Mouse (Mus musculus) CH12.LX (cell line): Measurements from ENCODE around the gene Col28a1. TPM values are rescaled to one million over a fixed set of nuclear protein-coding genes. Genes with fewer than 3 reads are reported as not detected.

Experiments used
- DNase-seq: peaks from one replicate; pipeline ENCODE4 v3.0.0-alpha.2; 2013; ENCODE audit errors: extremely low read depth
- H3K27ac ChIP-seq: 2 replicates; pipeline ENCODE4 v1.5.1; 2012; ENCODE audit warnings: low read depth, mild to moderate bottlenecking, control low read depth, moderate library complexity; ENCODE audit not compliant: insufficient read depth
- H3K27me3 ChIP-seq: replicated peaks from 2 replicates; pipeline ENCODE3; 2012; ENCODE audit warnings: inconsistent platforms
- H3K36me3 ChIP-seq, 2 experiments: replicated peaks in 1 of 2; 2 replicates each; pipeline versions ENCODE3 to v1.6.1; 2012; ENCODE audit warnings: inconsistent platforms in 1 of 2, low read length in 1 of 2, mild to moderate bottlenecking in 1 of 2, mixed read lengths in 1 of 2, moderate library complexity in 1 of 2; ENCODE audit not compliant: control insufficient read depth in 1 of 2, insufficient read depth in 1 of 2
- H3K4me1 ChIP-seq, 2 experiments: 2 replicates each; pipeline ENCODE4 v1.6.1; 2012; ENCODE audit warnings: inconsistent platforms in 1 of 2, moderate library complexity in 1 of 2; ENCODE audit not compliant: insufficient read depth in 2 of 2, control insufficient read depth in 1 of 2
- H3K4me2 ChIP-seq: 2 replicates; pipeline ENCODE4 v1.6.1; 2012; ENCODE audit warnings: low read depth, mild to moderate bottlenecking, control low read depth; ENCODE audit not compliant: poor library complexity, insufficient read depth, severe bottlenecking
- H3K4me3 ChIP-seq, 3 experiments: fragments of 150-350 bp in 1 of 3; sonication (generic) in 1 of 3; replicated peaks in 1 of 3; 2 replicates each; pipeline versions ENCODE3 to v1.5.1; 2011 to 2012; ENCODE audit warnings: low read depth in 2 of 3, low read length in 2 of 3, mild to moderate bottlenecking in 2 of 3, moderate library complexity in 2 of 3, control low read depth in 1 of 3, improper control_type of control experiment in 1 of 3, inconsistent platforms in 1 of 3, mixed read lengths in 1 of 3; ENCODE audit not compliant: poor library complexity in 1 of 3
- H3K79me2 ChIP-seq: replicated peaks from 2 replicates; pipeline ENCODE4 v1.6.1; 2012; ENCODE audit warnings: mild to moderate bottlenecking, moderate library complexity; ENCODE audit not compliant: control insufficient read depth, poor library complexity, insufficient read depth, severe bottlenecking; ENCODE audit errors: extremely low read depth
- H3K9ac ChIP-seq: 2 replicates; pipeline ENCODE4 v1.6.1; 2012; ENCODE audit warnings: low read depth, mild to moderate bottlenecking, control low read depth, moderate library complexity; ENCODE audit not compliant: insufficient read depth
- H3K9me3 ChIP-seq: replicated peaks from 2 replicates; pipeline ENCODE3; 2012; ENCODE audit warnings: low read length, inconsistent platforms, mixed read lengths
- CTCF ChIP-seq, 2 experiments: IDR thresholded peaks in 1 of 2; conservative IDR thresholded peaks in 1 of 2; 2 replicates each; pipeline ENCODE4 v1.5.1; 2011 to 2012; ENCODE audit warnings: low read depth in 2 of 2, low read length in 2 of 2, improper control_type of control experiment in 1 of 2, inconsistent platforms in 1 of 2, mild to moderate bottlenecking in 1 of 2, moderate library complexity in 1 of 2
- EP300 ChIP-seq: IDR thresholded peaks from 2 replicates; pipeline ENCODE4 v1.6.1; 2011; ENCODE audit warnings: low read length, improper control_type of control experiment
- HCFC1 ChIP-seq: IDR thresholded peaks from 2 replicates; pipeline ENCODE4 v1.6.1; 2012; ENCODE audit warnings: low read depth, mild to moderate bottlenecking, inconsistent platforms, low read length, improper control_type of control experiment
- IRF4 ChIP-seq: IDR thresholded peaks from 2 replicates; pipeline ENCODE4 v1.6.1; 2014; ENCODE audit warnings: low read depth, mild to moderate bottlenecking, inconsistent platforms, low read length, improper control_type of control experiment
- JUND ChIP-seq: conservative IDR thresholded peaks from 2 replicates; pipeline ENCODE4 v1.6.1; 2011; ENCODE audit warnings: low read depth, low read length, improper control_type of control experiment
- KAT2A ChIP-seq: IDR thresholded peaks from 2 replicates; pipeline ENCODE4 v1.6.1; 2012; ENCODE audit warnings: low read length, improper control_type of control experiment, inconsistent platforms; ENCODE audit not compliant: insufficient replicate concordance
- MAFK ChIP-seq: IDR thresholded peaks from 2 replicates; pipeline ENCODE4 v1.6.1; 2011; ENCODE audit warnings: low read length, improper control_type of control experiment; ENCODE audit not compliant: insufficient replicate concordance
- MAZ ChIP-seq: IDR thresholded peaks from 2 replicates; pipeline ENCODE4 v1.6.1; 2012; ENCODE audit warnings: low read depth, mild to moderate bottlenecking, inconsistent platforms, low read length, improper control_type of control experiment, moderate library complexity
- MEF2A ChIP-seq: IDR thresholded peaks from 2 replicates; pipeline ENCODE4 v1.6.1; 2014; ENCODE audit warnings: low read depth, mild to moderate bottlenecking, inconsistent platforms, low read length, improper control_type of control experiment, borderline replicate concordance
- MXI1 ChIP-seq: IDR thresholded peaks from 2 replicates; pipeline ENCODE4 v1.6.1; 2011; ENCODE audit warnings: mild to moderate bottlenecking, low read depth, low read length, improper control_type of control experiment
- MYC ChIP-seq: IDR thresholded peaks from 2 replicates; pipeline ENCODE4 v1.6.1; 2011; ENCODE audit warnings: low read depth, mild to moderate bottlenecking, improper control_type of control experiment, low read length
- NELFE ChIP-seq: IDR thresholded peaks from 2 replicates; pipeline ENCODE4 v1.6.1; 2011; ENCODE audit warnings: low read depth, low read length, improper control_type of control experiment
- NRF1 ChIP-seq: IDR thresholded peaks from 2 replicates; pipeline ENCODE4 v1.6.1; 2014; ENCODE audit warnings: low read depth, mild to moderate bottlenecking, inconsistent platforms, low read length, improper control_type of control experiment, moderate library complexity
- PAX5 ChIP-seq: IDR thresholded peaks from 2 replicates; pipeline ENCODE4 v1.6.1; 2012; ENCODE audit warnings: low read length, inconsistent platforms, mixed read lengths
- POLR2A ChIP-seq: IDR thresholded peaks from 2 replicates; pipeline ENCODE4 v1.6.1; 2011; ENCODE audit warnings: low read depth, mild to moderate bottlenecking, improper control_type of control experiment, low read length
- POLR2AphosphoS2 ChIP-seq: IDR thresholded peaks from 2 replicates; pipeline ENCODE4 v1.6.1; 2011; ENCODE audit warnings: low read depth, low read length, improper control_type of control experiment
- RAD21 ChIP-seq: IDR thresholded peaks from 2 replicates; pipeline ENCODE4 v1.6.1; 2011; ENCODE audit warnings: low read depth, mild to moderate bottlenecking, low read length, improper control_type of control experiment, moderate library complexity
- UBTF ChIP-seq: IDR thresholded peaks from 2 replicates; pipeline ENCODE4 v1.6.1; 2012; ENCODE audit warnings: low read depth, mild to moderate bottlenecking, inconsistent platforms, low read length, improper control_type of control experiment, moderate library complexity
- USF2 ChIP-seq: conservative IDR thresholded peaks from 2 replicates; pipeline ENCODE4 v1.6.1; 2011; ENCODE audit warnings: low read depth, low read length, improper control_type of control experiment
- ZKSCAN1 ChIP-seq: IDR thresholded peaks from 2 replicates; pipeline ENCODE4 v1.6.1; 2012; ENCODE audit warnings: low read depth, inconsistent platforms, low read length, improper control_type of control experiment, borderline replicate concordance
- ZMIZ1 ChIP-seq: IDR thresholded peaks from 2 replicates; pipeline ENCODE4 v1.6.1; 2012; ENCODE audit warnings: low read depth, mild to moderate bottlenecking, inconsistent platforms, low read length, improper control_type of control experiment
- dilution Hi-C: fragments of 300-500 bp; cut with MboI; formaldehyde crosslinking; loops from 2 replicates; pipeline ENCODE4 v1.14.3; 2020; ENCODE audit warnings: low sequenced_read_pairs; ENCODE audit not compliant: extremely low pct_unique_long_range_greater_than_20kb, extremely low pct_ligation_motif_present
- in situ Hi-C: fragments of 300-500 bp; cut with MboI; formaldehyde crosslinking; loops from 3 replicates; pipeline ENCODE4 v1.14.3; 2019; ENCODE audit warnings: low sequenced_read_pairs, low pct_ligation_motif_present, low pct_unique_long_range_greater_than_20kb, mixed read lengths
- polyA plus RNA-seq: library from polyadenylated mRNA; unstranded; fragments of >175 nt; gene quantifications from 2 replicates; pipeline ENCODE4 v1.2.1, GENCODE M21; 2012; ENCODE audit warnings: low read depth; ENCODE audit not compliant: insufficient read length
- total RNA-seq, 2 experiments: library from RNA; depleted of rRNA; stranded (reverse); fragments of 300-350 nt in 1 of 2; fragments of >200 nt in 1 of 2; gene quantifications; 2 replicates each; pipeline ENCODE4 v1.2.3; 2012 to 2014

Gene Col28a1
- total and polyA plus RNA-seq, 3 experiments, result not detected

GRCm38 (mm10) chr6:8227035-8227434 is 34.6 kb upstream of the Col28a1 start:
- H3K9ac ChIP-seq, result no peak overlapping the region
- H3K36me3 ChIP-seq, result peaks cover 35 to 63% of the 10 kb centered on the region in 2 experiments
- H3K27ac ChIP-seq, result no peak overlapping the region
- TF ChIP-seq USF2, result no peak
- no peak for TF ChIP-seq ZMIZ1
- no peak for TF ChIP-seq POLR2A
- no peak for TF ChIP-seq MXI1
- TF ChIP-seq JUND, result no peak
- no peak for TF ChIP-seq EP300
- TF ChIP-seq RAD21, result no peak
- no peak for TF ChIP-seq PAX5
- no peak for TF ChIP-seq POLR2AphosphoS2
- no peak for TF ChIP-seq CTCF (conservative IDR thresholded peaks at IDR 0.05 in 1 of 2, IDR thresholded peaks at IDR 0.05 in 1 of 2; ENCODE audit: low read depth in 2 of 2, low read length in 2 of 2)
- TF ChIP-seq IRF4, result no peak
- TF ChIP-seq HCFC1, result no peak
- TF ChIP-seq MEF2A, result no peak
- no peak for TF ChIP-seq NRF1
- TF ChIP-seq KAT2A, result no peak
- H3K9me3 ChIP-seq, result no peaks in the 10 kb centered on the region
- in situ Hi-C loops, result no loop called here
- dilution Hi-C loops, result no loop called here
- no peaks in the 10 kb centered on the region for H3K27me3 ChIP-seq
- H3K4me2 ChIP-seq, result no peak overlapping the region
- H3K4me3 ChIP-seq, result no peak overlapping the region
- H3K79me2 ChIP-seq, result no peaks in the 10 kb centered on the region
- no peak for DNase-seq
- H3K4me1 ChIP-seq, result no peaks in the 10 kb centered on the region

GRCm38 (mm10) chr6:8210661-8211060 is 18.2 kb upstream of the Col28a1 start:
- in situ Hi-C loops (no loop called here), dilution Hi-C loops (no loop called here)
- peaks cover 14% of the 10 kb centered on the region for H3K79me2 ChIP-seq
- H3K27ac ChIP-seq, result no peak overlapping the region
- H3K9ac ChIP-seq, result peak overlapping the region; percentile 97; the same call in 1 of the 2 replicates
- no peaks in the 10 kb centered on the region for H3K27me3 ChIP-seq
- peaks cover 11 to 30% of the 10 kb centered on the region in 2 experiments for H3K36me3 ChIP-seq
- H3K4me2 ChIP-seq, result peak overlapping the region; percentile 100
- TF ChIP-seq MXI1 (no peak), USF2 (no peak), UBTF (no peak), RAD21 (no peak), POLR2A (no peak), IRF4 (no peak), MAFK (no peak), HCFC1 (no peak), ZKSCAN1 (no peak), MAZ (no peak), CTCF (conservative IDR thresholded peaks at IDR 0.05 in 1 of 2, IDR thresholded peaks at IDR 0.05 in 1 of 2; ENCODE audit: low read depth in 2 of 2, low read length in 2 of 2) (no peak), JUND (no peak), PAX5 (no peak), NELFE (no peak), MYC (no peak)
- DNase-seq, result peak; percentile 5
- no peaks in the 10 kb centered on the region for H3K9me3 ChIP-seq
- peak overlapping the region; percentile 26 to 97 (median 84) for H3K4me3 ChIP-seq
- peaks cover 0 to 11% of the 10 kb centered on the region in 2 experiments; a peak in 2 of 4 replicates for H3K4me1 ChIP-seq
